Mouse (Mus musculus) liver, embryonic 11.5 days (tissue): ENCODE measurements around the gene Snx29. TPM values are rescaled to one million over a fixed set of nuclear protein-coding genes. Genes with fewer than 3 reads are reported as not detected.

Experiments used
- ATAC-seq: fragments of 200-750 bp; cut with Nextera tagmentation; replicated peaks from 2 replicates; pipeline ENCODE4 v1.8.0; 2017; ENCODE audit warnings: moderate number of reproducible peaks, mild to moderate bottlenecking, moderate TSS enrichment, moderate library complexity; ENCODE audit not compliant: low FRiP score
- DNase-seq: peaks from one replicate; pipeline ENCODE4 v3.0.0-alpha.2; 2017; ENCODE audit warnings: low spot score
- H3K27ac ChIP-seq: fragments of 300-500 bp; sonication (generic); 2 replicates; pipeline ENCODE4 v1.5.1; 2014; ENCODE audit warnings: mild to moderate bottlenecking, low read depth, low read length, control low read depth
- H3K27me3 ChIP-seq: fragments of 300-500 bp; sonication (generic); replicated peaks from 2 replicates; pipeline ENCODE4 v1.6.1; 2014; ENCODE audit warnings: low read length, mixed read lengths; ENCODE audit not compliant: control insufficient read depth, insufficient read depth
- H3K36me3 ChIP-seq: fragments of 300-500 bp; sonication (generic); 2 replicates; pipeline ENCODE4 v1.6.1; 2014; ENCODE audit warnings: mild to moderate bottlenecking, low read length, moderate library complexity, mixed read lengths; ENCODE audit not compliant: control insufficient read depth, insufficient read depth
- H3K4me1 ChIP-seq: fragments of 300-500 bp; sonication (generic); replicated peaks from 2 replicates; pipeline ENCODE4 v1.6.1; 2014; ENCODE audit warnings: low read length, mixed read lengths; ENCODE audit not compliant: control insufficient read depth, insufficient read depth
- H3K4me2 ChIP-seq: fragments of 300-500 bp; sonication (generic); 2 replicates; pipeline ENCODE4 v1.6.1; 2014; ENCODE audit warnings: mild to moderate bottlenecking, control low read depth, moderate library complexity
- H3K4me3 ChIP-seq: fragments of 300-500 bp; sonication (generic); 2 replicates; pipeline ENCODE4 v1.5.1; 2014; ENCODE audit warnings: low read depth, low read length, control low read depth
- H3K9ac ChIP-seq: fragments of 300-500 bp; sonication (generic); 2 replicates; pipeline ENCODE4 v1.6.1; 2014; ENCODE audit warnings: low read depth, low read length, control low read depth
- H3K9me3 ChIP-seq: fragments of 300-500 bp; sonication (generic); 2 replicates; pipeline ENCODE4 v1.6.1; 2016; ENCODE audit warnings: low read length, inconsistent platforms, mixed read lengths; ENCODE audit not compliant: control insufficient read depth
- WGBS: fragments of 180-500 bp; shearing (Covaris S2); extraction: QIAGEN DNeasy Blood & Tissue Kit; methylation state at CpG from one replicate; pipeline ENCODE4 v1.1.7; 2014; 5-methylcytosine and 5-hydroxymethylcytosine counted together
- polyA plus RNA-seq: library from polyadenylated mRNA; unstranded; fragments of >200 nt; fragmentation: Nextera tagmentation; extraction: Ambion mirVana; gene quantifications from 2 replicates; pipeline ENCODE4 v1.2.1, GENCODE M21; 2014

The Snx29 gene
- polyA plus RNA-seq, 1 experiment from 2014 or later, result 5.1 TPM

DNA sequence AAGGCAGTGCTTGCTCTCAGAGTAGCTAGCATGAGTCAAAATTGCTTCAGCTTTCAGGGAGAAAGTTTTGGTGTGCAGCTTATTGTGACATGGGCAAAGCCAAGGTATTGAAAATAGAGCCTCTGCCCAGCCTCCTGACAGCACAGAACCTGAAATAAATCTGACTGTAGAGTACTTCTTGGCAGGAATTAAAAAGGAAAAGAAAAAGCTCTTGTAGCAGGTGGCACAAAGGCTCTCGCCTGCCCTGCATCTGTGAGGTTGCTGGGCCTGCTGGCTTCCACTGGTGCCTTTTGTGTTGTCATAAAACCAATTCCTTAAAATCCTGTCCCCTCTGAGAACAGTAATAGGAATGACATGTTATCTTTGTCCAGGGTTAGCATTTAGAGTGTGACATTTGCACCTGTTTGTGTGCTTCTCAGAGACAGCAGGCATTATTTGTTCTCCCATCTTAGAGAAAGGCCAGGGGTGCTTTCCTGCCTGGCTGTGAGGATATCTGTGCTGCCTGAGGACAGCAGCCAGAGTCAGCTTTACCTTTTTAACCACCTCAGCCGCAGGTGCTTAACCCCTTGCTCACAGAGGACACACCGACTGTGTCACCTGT lies 289.9 kb downstream of the Snx29 start:
- Histone ChIP-seq H3K9me3 (no peaks in the 10 kb centered on the region), H3K4me1 (peaks cover 24% of the 10 kb centered on the region), H3K9ac (no peak overlapping the region), H3K27me3 (no peaks in the 10 kb centered on the region), H3K4me3 (no peak overlapping the region), H3K36me3 (no peaks in the 10 kb centered on the region), H3K27ac (no peak overlapping the region; the same call in 1 of the 2 replicates), H3K4me2 (no peak overlapping the region)
- 73% methylated on average over 3 of the region's 3 CpGs for WGBS
- DNase-seq, result no peak
- ATAC-seq, result no peak

DNA sequence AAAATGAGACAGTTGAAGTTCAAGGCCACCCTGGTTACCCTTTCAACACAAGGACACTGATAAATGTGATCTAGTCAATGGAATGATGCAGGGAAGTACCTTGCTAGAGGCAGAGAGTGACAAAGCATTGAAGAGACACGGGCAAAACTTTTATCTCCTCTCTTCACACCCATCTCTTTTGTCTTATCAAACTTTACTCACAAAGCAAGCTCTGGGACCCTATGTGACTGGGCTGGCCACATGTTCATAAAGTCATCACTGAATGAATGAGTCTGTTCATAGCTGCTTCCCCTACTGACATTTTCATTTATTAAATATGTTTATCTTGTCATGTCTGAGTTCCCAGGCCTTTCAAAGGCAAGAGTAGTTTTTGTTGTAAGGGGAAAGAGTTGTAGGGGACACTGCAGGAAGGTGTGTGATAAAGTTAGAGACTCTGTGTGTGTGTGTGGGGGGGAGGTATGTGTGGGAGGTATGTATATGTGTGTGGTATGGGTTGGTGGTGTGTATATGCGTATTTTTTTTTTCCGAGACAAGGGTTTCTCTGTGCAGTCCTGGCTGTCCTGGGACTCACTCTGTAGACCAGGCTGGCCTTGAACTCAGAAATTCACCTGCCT lies 291.8 kb downstream of the Snx29 start:
- DNase-seq, result no peak
- WGBS, result 53% methylated on average over 3 of the region's 3 CpGs
- Histone ChIP-seq H3K36me3 (no peaks in the 10 kb centered on the region), H3K4me3 (no peak overlapping the region), H3K27ac (peak overlapping the region; percentile 30; the same call in 1 of the 2 replicates), H3K4me1 (peaks cover 24% of the 10 kb centered on the region), H3K9ac (no peak overlapping the region), H3K27me3 (no peaks in the 10 kb centered on the region), H3K9me3 (no peaks in the 10 kb centered on the region), H3K4me2 (no peak overlapping the region; the same call in 1 of the 2 replicates)
- ATAC-seq, result peak; percentile 88

DNA sequence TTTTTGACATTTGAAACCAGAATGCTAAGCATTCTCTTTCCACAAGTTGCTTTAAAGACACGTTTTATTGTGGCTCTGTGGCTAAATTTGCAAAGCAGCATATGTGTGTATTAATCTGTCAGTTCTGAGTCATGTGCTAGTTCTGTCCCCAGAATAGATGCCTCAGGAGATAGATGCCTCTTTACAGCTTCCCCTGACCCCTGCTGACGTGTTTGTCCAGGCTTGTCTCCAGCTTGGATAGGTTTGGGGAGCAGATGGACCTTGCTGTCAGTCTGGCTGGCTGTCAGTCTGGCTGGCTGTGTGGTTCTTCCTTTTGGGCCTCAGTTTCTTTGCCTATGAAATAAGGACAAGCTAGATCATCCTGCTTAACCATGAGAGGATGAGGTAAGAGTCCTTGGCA lies 292.9 kb downstream of the Snx29 start:
- H3K9me3 ChIP-seq, result no peaks in the 10 kb centered on the region
- no peak overlapping the region for H3K4me2 ChIP-seq
- DNase-seq, result no peak
- no peak overlapping the region for H3K27ac ChIP-seq
- peaks cover 24% of the 10 kb centered on the region for H3K4me1 ChIP-seq
- H3K27me3 ChIP-seq, result no peaks in the 10 kb centered on the region
- no peak overlapping the region for H3K4me3 ChIP-seq
- no peak overlapping the region for H3K9ac ChIP-seq
- ATAC-seq, result no peak
- 70% methylated on average over 2 of the region's 2 CpGs for WGBS
- H3K36me3 ChIP-seq, result no peaks in the 10 kb centered on the region

DNA sequence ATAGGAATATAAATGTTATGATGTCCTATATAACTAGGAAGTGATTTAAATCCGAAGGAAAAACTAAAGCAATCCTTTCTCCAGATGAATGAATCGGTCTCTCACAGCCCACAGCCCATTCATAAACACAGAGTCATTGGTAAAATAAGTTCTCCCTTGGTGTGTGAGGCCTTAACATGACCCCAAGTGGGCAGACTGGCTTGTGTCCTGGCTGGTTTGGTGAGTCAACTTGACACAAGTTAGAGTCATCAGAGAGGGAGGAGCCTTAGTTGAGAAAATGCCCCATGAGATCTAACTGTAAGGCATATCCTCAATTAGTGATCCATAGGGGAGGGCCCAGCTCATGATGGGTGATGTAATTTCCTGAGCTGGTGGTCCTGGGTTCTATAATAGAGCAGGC lies 297.2 kb downstream of the Snx29 start:
- no peak for ATAC-seq
- no peak overlapping the region for H3K27ac ChIP-seq
- no peaks in the 10 kb centered on the region for H3K9me3 ChIP-seq
- no peak overlapping the region for H3K4me3 ChIP-seq
- H3K4me2 ChIP-seq, result no peak overlapping the region
- H3K9ac ChIP-seq, result no peak overlapping the region
- DNase-seq, result no peak
- WGBS, result 87% methylated on average over 2 of the region's 2 CpGs
- H3K27me3 ChIP-seq, result no peaks in the 10 kb centered on the region
- H3K36me3 ChIP-seq, result no peaks in the 10 kb centered on the region
- H3K4me1 ChIP-seq, result peaks cover 19% of the 10 kb centered on the region

DNA sequence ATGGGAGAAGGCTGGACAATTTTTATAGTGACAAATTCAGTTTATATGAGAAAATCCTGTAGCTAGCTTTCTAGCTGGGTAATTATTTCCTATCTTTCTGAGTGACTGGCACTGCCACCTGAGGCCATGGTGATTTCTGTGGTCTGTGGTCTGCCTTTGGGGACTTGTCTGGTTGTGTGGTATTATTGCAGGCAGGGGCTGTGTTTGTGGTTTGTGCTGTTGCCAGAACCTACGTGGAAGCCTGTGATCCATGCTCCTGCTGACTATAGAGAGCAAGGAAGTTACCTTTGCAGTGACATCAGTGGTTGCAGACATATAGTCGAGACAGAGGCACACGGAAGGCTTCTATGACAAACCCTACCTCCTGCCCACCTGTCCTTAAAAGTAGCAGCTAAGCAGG lies 298.3 kb downstream of the Snx29 start:
- Histone ChIP-seq H3K27ac (no peak overlapping the region), H3K36me3 (no peaks in the 10 kb centered on the region), H3K27me3 (no peaks in the 10 kb centered on the region), H3K4me2 (no peak overlapping the region), H3K9ac (no peak overlapping the region), H3K4me1 (peaks cover 11% of the 10 kb centered on the region), H3K9me3 (no peaks in the 10 kb centered on the region), H3K4me3 (no peak overlapping the region)
- ATAC-seq (no peak), DNase-seq (no peak)
- 65% methylated on average over 3 of the region's 3 CpGs for WGBS

DNA sequence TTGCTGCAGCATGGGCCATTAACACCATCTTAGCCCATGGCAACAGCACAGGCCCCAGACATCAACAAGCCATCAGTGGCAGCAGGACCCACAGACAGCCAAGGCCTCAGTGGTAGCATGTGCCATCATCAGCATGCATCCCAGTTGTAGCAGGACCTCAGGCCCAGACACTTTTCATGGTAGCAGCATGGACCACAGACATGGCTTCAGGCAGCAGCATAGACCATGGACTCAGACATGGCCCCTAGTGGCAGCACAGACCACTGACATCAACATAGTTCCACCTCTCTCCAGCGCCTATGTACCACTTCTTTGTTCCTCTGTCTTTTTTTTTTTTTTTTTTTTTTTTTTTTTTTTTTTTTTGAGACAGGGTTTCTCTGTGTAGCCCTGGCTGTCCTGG lies 299.0 kb downstream of the Snx29 start:
- no peaks in the 10 kb centered on the region for H3K9me3 ChIP-seq
- 78% methylated on average over 1 of the region's 1 CpGs for WGBS
- peak; percentile 44; the same call in 1 of the 2 replicates for ATAC-seq
- H3K4me2 ChIP-seq, result no peak overlapping the region
- no peaks in the 10 kb centered on the region for H3K27me3 ChIP-seq
- H3K4me3 ChIP-seq, result no peak overlapping the region
- no peak overlapping the region for H3K9ac ChIP-seq
- no peak overlapping the region for H3K27ac ChIP-seq
- H3K36me3 ChIP-seq, result no peaks in the 10 kb centered on the region
- H3K4me1 ChIP-seq, result peaks cover 11% of the 10 kb centered on the region
- no peak for DNase-seq

DNA sequence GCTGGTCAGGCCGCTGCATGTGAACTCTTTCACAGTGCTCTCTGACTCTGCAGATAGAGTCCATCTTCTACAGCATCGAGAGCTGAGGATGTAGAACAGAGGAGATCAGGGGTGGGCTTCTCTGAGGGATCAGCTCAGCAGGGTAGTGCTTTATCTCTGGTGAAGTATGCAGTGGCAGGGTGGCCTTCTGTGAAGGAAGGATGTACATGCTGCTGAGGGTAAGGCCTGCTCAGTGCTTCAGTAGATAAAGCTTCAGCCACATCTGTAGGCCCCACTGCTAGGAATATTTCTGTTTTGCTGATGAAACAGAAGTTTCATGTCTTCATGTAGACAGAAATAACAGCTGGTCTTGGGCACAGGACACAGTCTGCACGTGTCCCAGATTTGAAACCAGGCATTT lies 300.3 kb downstream of the Snx29 start:
- Histone ChIP-seq H3K36me3 (no peaks in the 10 kb centered on the region), H3K4me3 (no peak overlapping the region), H3K9me3 (no peaks in the 10 kb centered on the region), H3K4me2 (no peak overlapping the region), H3K4me1 (peaks cover 11% of the 10 kb centered on the region), H3K27me3 (no peaks in the 10 kb centered on the region), H3K9ac (no peak overlapping the region), H3K27ac (no peak overlapping the region; the same call in 1 of the 2 replicates)
- DNase-seq, result no peak
- peak; percentile 88 for ATAC-seq
- WGBS, result 56% methylated on average over 3 of the region's 3 CpGs

DNA sequence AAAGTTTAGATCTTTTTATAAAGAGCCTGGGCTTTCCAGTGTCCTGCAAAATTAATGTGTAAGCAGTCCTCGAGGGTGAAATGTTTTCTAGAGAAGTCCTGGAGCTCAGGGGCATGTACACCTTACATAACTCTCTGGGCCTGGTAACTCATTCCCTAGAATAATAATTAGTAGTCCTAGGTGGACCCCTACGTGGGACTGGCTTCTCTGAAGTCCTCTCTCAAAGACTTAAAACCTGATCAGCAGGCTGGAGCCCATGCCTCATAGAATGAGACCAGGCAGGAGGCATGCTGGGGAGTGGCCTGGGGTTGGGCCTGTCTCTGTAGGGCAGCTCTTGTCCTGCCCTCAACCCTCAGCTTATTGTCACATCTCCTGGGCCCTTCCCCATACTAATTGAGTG lies 301.4 kb downstream of the Snx29 start:
- H3K4me3 ChIP-seq, result no peak overlapping the region
- no peak for DNase-seq
- H3K4me2 ChIP-seq, result no peak overlapping the region
- no peak overlapping the region for H3K9ac ChIP-seq
- H3K36me3 ChIP-seq, result no peaks in the 10 kb centered on the region
- 84% methylated on average over 2 of the region's 2 CpGs for WGBS
- no peaks in the 10 kb centered on the region for H3K9me3 ChIP-seq
- peaks cover 11% of the 10 kb centered on the region for H3K4me1 ChIP-seq
- no peak overlapping the region for H3K27ac ChIP-seq
- H3K27me3 ChIP-seq, result no peaks in the 10 kb centered on the region
- ATAC-seq, result no peak

DNA sequence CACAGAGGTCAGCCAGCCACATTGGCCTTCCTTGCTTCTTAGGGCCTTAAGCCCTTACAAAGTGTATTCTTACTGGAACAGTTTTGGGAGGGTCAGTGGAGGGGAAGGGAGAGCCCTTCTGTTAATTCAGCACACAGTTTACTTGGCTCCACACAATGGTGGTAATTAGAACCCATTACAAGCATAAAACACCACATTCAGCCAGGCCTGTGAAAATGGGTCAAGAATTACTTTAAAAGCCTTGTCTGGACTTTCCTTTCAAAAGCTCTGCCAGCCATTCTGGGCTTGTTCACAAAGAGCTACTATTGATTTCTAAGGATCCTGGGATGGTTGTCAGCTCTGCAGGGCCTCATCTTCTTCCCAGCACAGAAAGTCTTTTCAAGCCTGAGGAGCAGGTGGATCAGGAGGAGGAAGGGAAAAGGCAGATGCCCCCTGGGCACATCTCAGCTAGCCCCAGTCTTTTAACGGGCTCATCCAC lies 303.3 kb downstream of the Snx29 start:
- ATAC-seq (no peak), DNase-seq (no peak)
- no peaks in the 10 kb centered on the region for H3K36me3 ChIP-seq
- no peaks in the 10 kb centered on the region for H3K9me3 ChIP-seq
- H3K4me1 ChIP-seq, result peaks cover 11% of the 10 kb centered on the region
- 84% methylated on average over 1 of the region's 1 CpGs for WGBS
- no peak overlapping the region for H3K4me2 ChIP-seq
- H3K4me3 ChIP-seq, result no peak overlapping the region
- no peak overlapping the region for H3K27ac ChIP-seq
- no peak overlapping the region for H3K9ac ChIP-seq
- no peaks in the 10 kb centered on the region for H3K27me3 ChIP-seq
